ENCODE assay signal across 21 mouse cellular contexts in genomic region chr16:10634940-10635339, GRCm38 (mm10).
A peak's percentile ranks its signal among the peaks of the same experiment; 100 is the strongest.
DNase-seq lines count a peak whose midpoint lies in the region; ATAC-seq and TF ChIP-seq lines count a peak whose summit lies in the region.
"Had no signal": no experiment of that assay in that cellular context is flagged by ENCODE, and none has a peak within 500 bp of the region (broad histone marks: within the 10 kb centered on the region; RNA-seq: fewer than 3 reads in every experiment).

No protein-coding gene starts in this region.

- peak overlapping the region; percentile 24; the same call in 1 of the 2 replicates for H3K27ac ChIP-seq in embryonic facial prominence, embryonic 10.5 days (replicated peaks)
- peak overlapping the region; percentile 74; the same call in 1 of the 2 replicates for H3K27ac ChIP-seq in embryonic facial prominence, embryonic 13.5 days
- H3K27ac ChIP-seq in limb, embryonic 10.5 days: peak overlapping the region; percentile 78
- peak overlapping the region; percentile 69 for H3K27ac ChIP-seq in limb, embryonic 14.5 days (replicated peaks; ENCODE audit: low read depth, low read length)
- H3K27ac ChIP-seq: forebrain, embryonic 15.5 days; heart, embryonic 10.5 days; hindbrain, embryonic 14.5 days; intestine, embryonic 15.5 days had no signal

- H3K9me3 ChIP-seq in embryonic facial prominence, embryonic 10.5 days: no peaks in the 10 kb centered on the region
- no peaks in the 10 kb centered on the region for H3K9me3 ChIP-seq in embryonic facial prominence, embryonic 13.5 days
- no peaks in the 10 kb centered on the region for H3K9me3 ChIP-seq in limb, embryonic 10.5 days (replicated peaks)
- no peaks in the 10 kb centered on the region for H3K9me3 ChIP-seq in limb, embryonic 14.5 days (ENCODE audit: control insufficient read depth, low read length)
- H3K9me3 ChIP-seq: forebrain, embryonic 10.5 days; forebrain, embryonic 15.5 days; heart, embryonic 10.5 days; hindbrain, embryonic 10.5 days; intestine, embryonic 15.5 days had no signal

- H3K36me3 ChIP-seq in embryonic facial prominence, embryonic 10.5 days (replicated peaks): peaks cover 4% of the 10 kb centered on the region; the same call in 1 of the 2 replicates
- 0 out of 2 replicates have a peak, but pooled peaks cover 7% of the 10 kb centered on the region for H3K36me3 ChIP-seq in embryonic facial prominence, embryonic 13.5 days
- peaks cover 10% of the 10 kb centered on the region for H3K36me3 ChIP-seq in limb, embryonic 10.5 days
- peaks cover 9% of the 10 kb centered on the region for H3K36me3 ChIP-seq in limb, embryonic 14.5 days (ENCODE audit: control insufficient read depth, insufficient read depth, low read length)
- H3K36me3 ChIP-seq: intestine, embryonic 15.5 days had no signal

- H3K9ac ChIP-seq in embryonic facial prominence, embryonic 13.5 days: no peak overlapping the region
- H3K9ac ChIP-seq in limb, embryonic 14.5 days (ENCODE audit: low read depth, low read length, severe bottlenecking): no peak overlapping the region
- H3K9ac ChIP-seq: forebrain, embryonic 15.5 days; hindbrain, embryonic 14.5 days; intestine, embryonic 15.5 days had no signal

- H3K4me3 ChIP-seq in embryonic facial prominence, embryonic 10.5 days: no peak overlapping the region
- H3K4me3 ChIP-seq in embryonic facial prominence, embryonic 13.5 days: no peak overlapping the region
- H3K4me3 ChIP-seq in limb, embryonic 10.5 days: no peak overlapping the region
- H3K4me3 ChIP-seq in limb, embryonic 14.5 days (replicated peaks; ENCODE audit: low read length): no peak overlapping the region
- H3K4me3 ChIP-seq: erythroblast, embryonic 14.5 days; forebrain, embryonic 10.5 days; forebrain, embryonic 15.5 days; heart, embryonic 10.5 days; hindbrain, embryonic 10.5 days; intestine, embryonic 15.5 days had no signal

- peaks cover 29% of the 10 kb centered on the region for H3K4me1 ChIP-seq in embryonic facial prominence, embryonic 10.5 days
- H3K4me1 ChIP-seq in embryonic facial prominence, embryonic 13.5 days: peaks cover 37% of the 10 kb centered on the region
- peaks cover 40% of the 10 kb centered on the region for H3K4me1 ChIP-seq in limb, embryonic 10.5 days
- H3K4me1 ChIP-seq in limb, embryonic 14.5 days (ENCODE audit: control insufficient read depth, insufficient read depth, low read length): peaks cover 35% of the 10 kb centered on the region
- H3K4me1 ChIP-seq: forebrain, embryonic 15.5 days; intestine, embryonic 15.5 days had no signal

- DNase-seq in embryonic facial prominence, embryonic 10.5 days (ENCODE audit: low spot score): no peak
- DNase-seq in limb, embryonic 10.5 days (ENCODE audit: low spot score): no peak
- peak; percentile 68 for DNase-seq in limb, embryonic 14.5 days (ENCODE audit: low spot score)
- DNase-seq in cerebellum, adult 11 months: no peak
- DNase-seq in urinary bladder, postnatal 25 days (ENCODE audit: low spot score): no peak
- no peak for DNase-seq in right cerebral cortex, postnatal 10 days (ENCODE audit: low spot score in 2 of 2)
- DNase-seq: adrenal gland, adult 8-10 months; adrenal gland, postnatal 36 days; cerebellum, adult 8-10 months; cerebellum, postnatal 14 days; gastrocnemius, postnatal 10 days; heart, adult 18-20 months had no signal

- WGBS in embryonic facial prominence, embryonic 10.5 days: 76% methylated on average over 3 of the region's 3 CpGs
- WGBS in embryonic facial prominence, embryonic 13.5 days: 25% methylated on average over 3 of the region's 3 CpGs
- WGBS in limb, embryonic 10.5 days: 71% methylated on average over 3 of the region's 3 CpGs
- WGBS in limb, embryonic 14.5 days: 30% methylated on average over 3 of the region's 3 CpGs

- no peaks in the 10 kb centered on the region for H3K27me3 ChIP-seq in embryonic facial prominence, embryonic 10.5 days (replicated peaks; ENCODE audit: low read depth, poor library complexity, severe bottlenecking)
- H3K27me3 ChIP-seq in embryonic facial prominence, embryonic 13.5 days: no peaks in the 10 kb centered on the region
- no peaks in the 10 kb centered on the region for H3K27me3 ChIP-seq in limb, embryonic 10.5 days (ENCODE audit: low read depth, poor library complexity, severe bottlenecking)
- H3K27me3 ChIP-seq in limb, embryonic 14.5 days (ENCODE audit: control insufficient read depth, insufficient read depth, low read length): no peaks in the 10 kb centered on the region
- H3K27me3 ChIP-seq: CH12.LX; forebrain, embryonic 15.5 days; intestine, embryonic 15.5 days had no signal

- H3K4me2 ChIP-seq in embryonic facial prominence, embryonic 13.5 days: no peak overlapping the region
- no peak overlapping the region for H3K4me2 ChIP-seq in limb, embryonic 14.5 days (replicated peaks; ENCODE audit: low read depth, low read length, severe bottlenecking)
- H3K4me2 ChIP-seq: forebrain, embryonic 15.5 days; hindbrain, embryonic 14.5 days; intestine, embryonic 15.5 days had no signal

- TF ChIP-seq POLR2A in limb, embryonic 14.5 days (IDR thresholded peaks at IDR 0.05; ENCODE audit: borderline replicate concordance, extremely low read depth, insufficient read depth, insufficient read length): no peak

- ATAC-seq in embryonic facial prominence, embryonic 13.5 days (ENCODE audit: insufficient number of reproducible peaks, insufficient read depth, low FRiP score, low TSS enrichment, low read depth): no peak
- peak; percentile 74 for ATAC-seq in limb, embryonic 14.5 days (ENCODE audit: low FRiP score, low read depth)
- ATAC-seq: forebrain, embryonic 15.5 days; intestine, embryonic 15.5 days had no signal

Comparison
In these comparisons a context has a peak if more than half of its experiments do, and no peak if none do; other contexts are left out.
1. H3K27ac ChIP-seq: peak in every context shown above with its lines; median percentile 78 in limb, embryonic 10.5 days; 74 in embryonic facial prominence, embryonic 13.5 days; 69 in limb, embryonic 14.5 days; 24 in embryonic facial prominence, embryonic 10.5 days.